Mouse (Mus musculus): ENCODE data around the gene Utrn.

The Utrn gene

GRCm38 (mm10) chr10:12869846-12870245, 681 bp upstream of the Utrn start:
- no peak for DNase-seq (ENCODE audit: low spot score)

- DNase-seq (ENCODE audit: low spot score) = peak; percentile 65
Measured at GRCm38 (mm10) chr10:12868189-12869028, 756 bp downstream of the Utrn start.

GRCm38 (mm10) chr10:12867733-12868188, 1.4 kb downstream of the Utrn start:
- DNase-seq (ENCODE audit: low spot score) = no peak

GRCm38 (mm10) chr10:12866971-12867732, 2.0 kb downstream of the Utrn start:
- DNase-seq (ENCODE audit: low spot score) = no peak

GRCm38 (mm10) chr10:12865201-12865600, 4.0 kb downstream of the Utrn start:
- DNase-seq (ENCODE audit: low spot score) = no peak

GRCm38 (mm10) chr10:12863581-12863980, 5.6 kb downstream of the Utrn start:
- DNase-seq (ENCODE audit: low spot score) = no peak

- no peak for DNase-seq (ENCODE audit: low spot score)
Measured at GRCm38 (mm10) chr10:12862047-12862446, 7.1 kb downstream of the Utrn start.

GRCm38 (mm10) chr10:12861381-12861780, 7.8 kb downstream of the Utrn start:
- no peak for DNase-seq (ENCODE audit: low spot score)

- no peak for DNase-seq (ENCODE audit: low spot score)
Measured at GRCm38 (mm10) chr10:12860765-12861164, 8.4 kb downstream of the Utrn start.

GRCm38 (mm10) chr10:12860331-12860730, 8.8 kb downstream of the Utrn start:
- DNase-seq (ENCODE audit: low spot score) = no peak

- DNase-seq (ENCODE audit: low spot score) = no peak
Measured at GRCm38 (mm10) chr10:12858017-12858416, 11.1 kb downstream of the Utrn start.

- peak; percentile 23 for DNase-seq (ENCODE audit: low spot score)
Measured at GRCm38 (mm10) chr10:12854298-12854697, 14.9 kb downstream of the Utrn start.

GRCm38 (mm10) chr10:12853776-12854175, 15.4 kb downstream of the Utrn start:
- no peak for DNase-seq (ENCODE audit: low spot score)

GRCm38 (mm10) chr10:12853196-12853620, 16.0 kb downstream of the Utrn start:
- no peak for DNase-seq (ENCODE audit: low spot score)

GRCm38 (mm10) chr10:12852416-12853195, 16.6 kb downstream of the Utrn start:
- no peak for DNase-seq (ENCODE audit: low spot score)

GRCm38 (mm10) chr10:12850781-12851471, 18.2 kb downstream of the Utrn start:
- no peak for DNase-seq (ENCODE audit: low spot score)

GRCm38 (mm10) chr10:12848322-12849108, 20.6 kb downstream of the Utrn start:
- DNase-seq (ENCODE audit: low spot score) = no peak

- DNase-seq (ENCODE audit: low spot score) = no peak
Measured at GRCm38 (mm10) chr10:12842543-12842942, 26.6 kb downstream of the Utrn start.

- no peak for DNase-seq (ENCODE audit: low spot score)
Measured at GRCm38 (mm10) chr10:12841497-12841896, 27.7 kb downstream of the Utrn start.

- DNase-seq (ENCODE audit: low spot score) = no peak
Measured at GRCm38 (mm10) chr10:12837636-12838035, 31.5 kb downstream of the Utrn start.

All from ovary, adult 18-20 months (tissue).